Mouse (Mus musculus) erythroid progenitor cell, adult 5-6 weeks (primary cell): ENCODE measurements around the gene Fam50a. TPM values are rescaled to one million over a fixed set of nuclear protein-coding genes. Genes with fewer than 3 reads are reported as not detected.
A peak's percentile ranks its signal among the peaks of the same experiment; 100 is the strongest.
"Not testable (repeated sequence)": the region's sequence is repeated elsewhere in the genome, so short reads cannot be mapped to it uniquely, and the experiment has no call there.

ENCODE experiments used
- ATAC-seq: replicated peaks from 2 replicates; pipeline ENCODE4 v1.8.0; 2016; ENCODE audit warnings: moderate number of reproducible peaks, mild to moderate bottlenecking, moderate TSS enrichment, inconsistent platforms; ENCODE audit not compliant: poor library complexity, low FRiP score, severe bottlenecking
- total RNA-seq, 2 experiments: library from RNA; stranded (forward) in 1 of 2; stranded (reverse) in 1 of 2; fragments of 150-400 nt in 1 of 2; fragments of 186-747, 209-891 nt in 1 of 2; gene quantifications; 2 replicates each; pipeline versions ENCODE4 v1.2.3 to v1.2.4; 2015 to 2017; ENCODE audit warnings: low replicate concordance in 2 of 2

Gene Fam50a
- total RNA-seq, 2 experiments from 2014 or later: 30.1 to 38.1 TPM

DNA sequence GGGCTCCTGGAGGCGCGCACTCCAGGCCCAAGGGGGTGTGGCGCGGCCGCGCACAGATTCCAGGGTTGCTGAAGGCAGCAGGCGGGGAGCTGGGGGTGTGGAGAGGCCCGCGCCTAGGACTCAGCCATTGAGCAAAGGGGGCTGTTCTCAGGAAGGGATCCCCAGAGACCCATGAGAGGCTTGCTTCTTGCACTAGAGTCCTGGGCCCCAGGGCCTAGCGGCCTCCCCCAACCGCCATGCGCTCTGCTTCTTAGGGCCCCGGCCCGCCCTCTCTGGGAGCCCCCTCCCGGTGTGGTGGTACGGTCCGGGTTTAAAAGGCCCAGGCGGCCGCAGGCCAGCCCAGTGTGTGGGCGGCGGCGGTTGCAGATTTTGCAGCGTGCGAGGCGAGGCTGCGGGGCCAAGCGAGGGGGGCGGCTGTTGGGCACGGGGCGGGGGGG, 15.9 kb downstream of the Fam50a start, which contains the start of gene Plxna3:
TSS of gene Plxna3 (plus strand) at position 342 of the 437 bp plus-strand sequence.
- ATAC-seq: peak; percentile 76

DNA sequence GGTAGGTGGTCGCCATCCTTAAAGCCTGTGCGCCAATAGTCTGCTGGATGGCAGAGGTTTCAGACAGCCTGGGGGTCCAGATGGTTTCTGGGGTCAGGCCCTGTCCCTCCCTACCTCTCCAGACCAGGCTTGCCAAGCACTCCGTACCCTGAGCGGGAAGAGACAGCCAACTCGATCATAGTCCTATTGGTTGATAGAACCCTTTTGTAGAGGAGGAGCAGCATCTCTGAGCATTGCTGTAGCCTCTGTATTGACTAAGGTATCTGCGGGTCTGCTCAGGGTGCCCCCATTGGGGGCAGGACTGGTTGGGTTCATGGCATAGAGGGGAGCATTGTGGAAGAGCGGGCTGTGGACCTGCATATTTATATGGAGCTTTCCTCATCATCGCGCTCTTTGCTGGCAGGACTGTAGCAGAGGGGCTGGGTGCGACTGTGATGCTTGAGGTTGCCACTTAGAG, 16.4 kb downstream of the Fam50a start:
- ATAC-seq: no peak

DNA sequence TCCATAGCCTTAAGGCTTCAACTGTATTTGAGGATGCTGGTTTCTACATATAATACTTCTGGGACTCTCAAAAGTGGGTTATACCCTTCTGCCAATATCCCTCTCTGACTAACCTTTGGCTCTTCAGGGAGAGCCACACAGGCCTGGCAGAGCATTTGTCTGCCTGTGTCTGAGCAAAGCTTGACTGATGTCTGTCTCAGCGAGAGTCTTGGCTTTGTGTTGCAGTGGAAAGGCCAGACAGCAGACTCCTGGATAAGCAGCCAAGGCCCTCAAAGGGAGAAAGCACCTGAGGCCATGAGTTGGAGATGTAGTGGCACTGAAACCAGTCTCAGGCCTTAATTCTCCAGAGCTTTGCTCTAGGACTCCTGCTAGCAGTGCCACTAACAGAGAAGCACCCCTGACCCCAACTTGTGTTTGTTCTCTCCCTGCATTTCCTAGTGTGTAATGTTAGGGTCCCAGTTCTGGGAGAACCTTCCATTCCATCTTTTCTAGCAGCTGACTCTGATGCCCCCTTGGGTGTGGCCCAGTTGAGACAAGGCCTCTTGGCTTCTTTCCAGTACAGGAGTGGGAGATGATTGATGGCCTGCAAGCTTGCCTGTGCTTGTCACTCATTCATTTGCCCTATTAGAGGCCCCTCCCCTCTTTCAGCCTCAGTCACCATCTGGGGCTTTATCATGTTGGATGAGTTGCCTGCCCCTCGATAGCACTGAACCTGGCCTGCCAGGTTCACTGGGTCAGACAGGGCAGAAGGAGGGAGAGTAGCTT, 17.5 kb downstream of the Fam50a start:
- ATAC-seq: no peak

DNA sequence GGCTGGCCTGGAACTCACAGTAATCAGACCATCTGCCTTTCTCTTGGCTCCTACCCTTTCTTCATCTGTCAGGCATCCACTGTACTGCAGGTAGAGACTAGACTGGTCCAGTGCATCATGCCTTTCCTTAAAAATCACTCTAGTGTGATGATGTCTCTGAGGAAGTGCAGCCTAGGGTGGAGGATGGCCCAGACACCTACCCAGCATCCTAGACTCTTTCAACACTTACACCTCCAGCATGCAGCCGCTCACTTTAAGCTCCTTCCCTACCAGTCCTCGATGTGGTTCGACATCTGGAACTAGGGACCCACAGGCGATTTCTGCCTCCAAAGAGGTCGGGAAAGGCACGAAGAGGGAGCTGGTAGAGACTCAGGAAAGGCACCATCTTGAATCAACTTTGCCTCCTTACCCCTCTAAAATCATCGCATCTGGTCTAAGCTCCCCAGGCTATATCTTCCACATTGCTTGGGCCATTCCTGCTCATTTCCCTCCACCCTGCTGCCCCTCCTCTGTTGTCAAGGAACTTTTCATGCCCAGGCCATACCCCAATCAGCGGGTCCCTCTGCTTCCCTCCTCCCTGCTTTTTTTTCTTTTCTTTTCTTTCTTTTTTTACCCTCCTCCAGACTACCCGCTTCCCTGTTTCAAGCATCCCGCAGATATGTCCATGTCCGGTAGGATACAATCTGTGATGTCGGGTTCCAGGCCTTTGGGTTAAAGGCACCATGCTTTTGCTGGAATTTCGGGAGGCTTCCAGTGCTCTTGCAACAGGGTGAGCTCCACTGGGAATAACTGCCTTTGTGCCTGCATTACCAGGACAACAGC, 40.0 kb downstream of the Fam50a start:
- ATAC-seq: peak; percentile 73

DNA sequence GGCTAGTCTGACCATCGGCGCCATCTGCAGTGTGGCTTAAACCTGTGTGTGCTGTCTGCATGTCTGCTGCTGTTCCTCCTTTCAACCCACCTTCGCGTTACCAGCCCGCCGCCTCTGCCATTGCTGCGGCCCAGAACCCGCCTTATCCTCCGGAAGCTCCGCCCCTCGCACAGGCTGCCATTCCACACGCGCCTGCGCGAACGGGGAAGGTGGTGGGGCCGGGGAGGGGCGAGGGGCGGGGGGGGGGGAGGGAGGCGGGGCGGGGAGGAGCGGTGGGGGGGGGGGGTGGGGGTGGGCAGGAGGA, 40.6 kb downstream of the Fam50a start, which contains the start of gene Lage3:
TSS of gene Lage3 (minus strand) at position 152 of the 304 bp plus-strand sequence.
- ATAC-seq: peak; percentile 100

DNA sequence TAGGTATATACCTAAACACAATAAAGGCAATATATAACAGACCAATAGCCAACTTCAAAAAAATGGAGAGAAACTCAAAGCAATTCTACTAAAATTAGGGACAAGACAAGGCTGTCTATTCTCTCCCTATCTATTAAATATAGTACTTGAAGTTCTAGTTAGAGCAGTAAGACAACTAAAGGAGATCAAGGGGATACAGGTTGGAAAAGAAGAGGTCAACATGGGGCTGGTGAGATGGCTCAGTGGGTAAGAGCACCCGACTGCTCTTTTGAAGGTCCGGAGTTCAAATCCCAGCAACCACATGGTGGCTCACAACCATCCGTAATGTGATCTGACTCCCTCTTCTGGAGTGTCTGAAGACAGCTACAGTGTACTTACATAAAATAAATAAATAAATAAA, 44.2 kb downstream of the Fam50a start:
- ATAC-seq: not testable (repeated sequence)

DNA sequence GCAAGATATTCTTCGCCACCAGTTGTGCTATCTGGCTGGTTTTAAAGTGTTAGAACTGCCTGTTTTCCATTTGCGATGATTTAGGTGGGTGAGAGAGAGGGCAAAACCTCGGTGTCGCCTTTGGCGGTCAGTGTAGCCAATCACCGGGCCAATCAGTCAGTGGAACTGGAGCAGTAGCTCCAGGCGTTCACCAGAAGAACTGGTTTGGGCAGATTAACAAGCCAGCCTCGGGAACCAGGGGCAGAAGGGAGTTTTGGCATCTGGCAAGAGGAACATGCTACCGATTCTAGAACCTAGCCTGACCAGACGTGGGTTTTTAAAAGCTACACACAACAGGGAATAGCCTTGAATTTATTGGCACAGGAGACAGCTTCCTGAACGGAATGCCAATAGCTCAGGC, 46.3 kb downstream of the Fam50a start:
- no peak for ATAC-seq

DNA sequence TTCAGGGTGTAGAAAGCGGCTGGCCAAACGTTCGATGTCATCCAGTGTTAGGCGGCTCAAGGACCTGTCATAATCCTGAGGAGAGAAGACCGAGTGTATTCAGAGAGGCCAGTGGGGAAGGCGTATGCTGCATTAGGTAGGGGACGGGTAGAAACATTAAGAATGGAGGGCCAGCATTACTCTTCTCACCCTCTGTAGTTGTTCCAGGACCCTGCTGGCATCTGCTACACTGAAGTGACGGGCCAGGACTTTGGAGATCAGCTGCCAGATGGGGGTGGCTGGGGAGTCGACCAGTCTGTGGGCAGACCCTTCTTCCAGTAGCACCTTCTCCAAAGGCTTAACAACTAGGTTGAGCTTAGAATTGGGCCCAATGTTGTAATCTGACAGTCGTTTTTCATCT, 54.7 kb downstream of the Fam50a start:
- no peak for ATAC-seq

DNA sequence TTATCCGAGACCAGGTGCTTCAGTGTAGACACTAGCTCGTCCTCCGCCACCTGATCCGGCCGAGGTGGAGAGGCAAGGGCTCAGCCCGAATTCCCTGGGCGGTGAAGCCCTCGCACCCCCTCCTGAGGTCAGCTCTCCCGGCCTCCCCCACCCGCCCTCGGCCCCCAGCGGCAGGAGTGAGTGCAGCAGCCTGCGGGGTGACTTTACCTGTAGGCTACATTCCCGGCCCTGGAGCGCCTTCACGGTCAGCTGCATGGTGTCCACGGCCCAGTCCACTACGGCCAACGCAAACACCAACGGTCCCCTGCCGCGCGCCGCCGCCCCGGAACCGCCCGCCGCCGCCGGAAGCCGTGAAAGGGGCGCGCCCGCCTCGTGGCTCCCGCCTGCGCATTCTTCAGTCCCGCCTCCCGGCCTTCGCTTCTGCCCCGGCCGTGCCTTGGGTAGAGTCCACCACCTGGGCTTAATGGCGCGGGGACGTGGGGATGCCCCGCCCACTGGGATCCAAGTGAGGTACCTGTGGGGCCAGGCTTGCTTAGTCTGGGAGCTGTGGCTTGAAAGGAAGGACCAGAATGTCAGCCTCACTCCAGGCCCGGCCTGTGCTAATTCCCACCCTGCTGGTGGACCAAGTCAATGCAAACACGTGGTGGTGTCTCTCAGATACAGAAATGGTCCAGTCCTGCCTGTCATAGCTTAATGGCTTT, 55.5 kb downstream of the Fam50a start:
- peak; percentile 80 for ATAC-seq

Other genes starting within 250 kb of the Fam50a start
- not detected in 2 replicates for gene Opn1mw, start 185.6 kb upstream of the Fam50a start, total RNA-seq (2015; ENCODE audit: low replicate concordance)
- gene Opn1mw, start 185.6 kb upstream of the Fam50a start, total RNA-seq (2017; ENCODE audit: low replicate concordance): not detected in 2 replicates
- gene Mecp2, start 177.7 kb upstream of the Fam50a start, total RNA-seq (2015; ENCODE audit: low replicate concordance): 26.3 and 37.3 TPM in 2 replicates
- gene Mecp2, start 177.7 kb upstream of the Fam50a start, total RNA-seq (2017; ENCODE audit: low replicate concordance): 24.9 and 28.2 TPM in 2 replicates
- not detected in 2 replicates for gene Tex28, start 145.2 kb upstream of the Fam50a start, total RNA-seq (2015; ENCODE audit: low replicate concordance)
- not detected in 2 replicates for gene Tex28, start 145.2 kb upstream of the Fam50a start, total RNA-seq (2017; ENCODE audit: low replicate concordance)
- not detected in 2 replicates for gene Tktl1, start 135.8 kb upstream of the Fam50a start, total RNA-seq (2015; ENCODE audit: low replicate concordance)
- gene Tktl1, start 135.8 kb upstream of the Fam50a start, total RNA-seq (2017; ENCODE audit: low replicate concordance): not detected in 2 replicates
- gene Flna, start 63.2 kb upstream of the Fam50a start, total RNA-seq (2015; ENCODE audit: low replicate concordance): 103 and 114 TPM in 2 replicates
- 122 and 133 TPM in 2 replicates for gene Flna, start 63.2 kb upstream of the Fam50a start, total RNA-seq (2017; ENCODE audit: low replicate concordance)
- 39.3 and 44.4 TPM in 2 replicates for gene Emd, start 58.3 kb upstream of the Fam50a start, total RNA-seq (2015; ENCODE audit: low replicate concordance)
- 23.2 and 29.5 TPM in 2 replicates for gene Emd, start 58.3 kb upstream of the Fam50a start, total RNA-seq (2017; ENCODE audit: low replicate concordance)
- 718 and 731 TPM in 2 replicates for gene Rpl10, start 42.2 kb upstream of the Fam50a start, total RNA-seq (2015; ENCODE audit: low replicate concordance)
- gene Rpl10, start 42.2 kb upstream of the Fam50a start, total RNA-seq (2017; ENCODE audit: low replicate concordance): 354 and 377 TPM in 2 replicates
- 41.8 and 53.2 TPM in 2 replicates for gene Taz, start 31.1 kb upstream of the Fam50a start, total RNA-seq (2015; ENCODE audit: low replicate concordance)
- 13.8 and 18.6 TPM in 2 replicates for gene Taz, start 31.1 kb upstream of the Fam50a start, total RNA-seq (2017; ENCODE audit: low replicate concordance)
- 108 and 154 TPM in 2 replicates for gene Dnase1l1, start 30.7 kb upstream of the Fam50a start, total RNA-seq (2015; ENCODE audit: low replicate concordance)
- 73.7 and 110 TPM in 2 replicates for gene Dnase1l1, start 30.7 kb upstream of the Fam50a start, total RNA-seq (2017; ENCODE audit: low replicate concordance)
- gene Atp6ap1, start 15.9 kb upstream of the Fam50a start, total RNA-seq (2015; ENCODE audit: low replicate concordance): 251 and 260 TPM in 2 replicates
- 152 and 179 TPM in 2 replicates for gene Atp6ap1, start 15.9 kb upstream of the Fam50a start, total RNA-seq (2017; ENCODE audit: low replicate concordance)
- 185 and 200 TPM in 2 replicates for gene Gdi1, start 8.0 kb upstream of the Fam50a start, total RNA-seq (2015; ENCODE audit: low replicate concordance)
- gene Gdi1, start 8.0 kb upstream of the Fam50a start, total RNA-seq (2017; ENCODE audit: low replicate concordance): 65.1 and 108 TPM in 2 replicates
- gene Plxna3, start 16.0 kb downstream of the Fam50a start, total RNA-seq (2015; ENCODE audit: low replicate concordance): not detected in 2 replicates
- not detected in 2 replicates for gene Plxna3, start 16.0 kb downstream of the Fam50a start, total RNA-seq (2017; ENCODE audit: low replicate concordance)
- 15.1 and 20.9 TPM in 2 replicates for gene Lage3, start 40.6 kb downstream of the Fam50a start, total RNA-seq (2015; ENCODE audit: low replicate concordance)
- 8.2 and 9.5 TPM in 2 replicates for gene Lage3, start 40.6 kb downstream of the Fam50a start, total RNA-seq (2017; ENCODE audit: low replicate concordance)
- 32.4 and 36.9 TPM in 2 replicates for gene Ubl4a, start 60.2 kb downstream of the Fam50a start, total RNA-seq (2015; ENCODE audit: low replicate concordance)
- gene Ubl4a, start 60.2 kb downstream of the Fam50a start, total RNA-seq (2017; ENCODE audit: low replicate concordance): 5.3 and 11.0 TPM in 2 replicates
- 1.8 and 9.6 TPM in 2 replicates for gene Slc10a3, start 60.3 kb downstream of the Fam50a start, total RNA-seq (2015; ENCODE audit: low replicate concordance)
- 2.2 TPM in 1 of 2 replicates, not detected in the other for gene Slc10a3, start 60.3 kb downstream of the Fam50a start, total RNA-seq (2017; ENCODE audit: low replicate concordance)
- 6.3 and 12.3 TPM in 2 replicates for gene Fam3a, start 80.2 kb downstream of the Fam50a start, total RNA-seq (2015; ENCODE audit: low replicate concordance)
- gene Fam3a, start 80.2 kb downstream of the Fam50a start, total RNA-seq (2017; ENCODE audit: low replicate concordance): 0.68 and 3.6 TPM in 2 replicates
- 5.4 and 16.2 TPM in 2 replicates for gene Ikbkg, start 80.3 kb downstream of the Fam50a start, total RNA-seq (2015; ENCODE audit: low replicate concordance)
- 12.8 and 16.8 TPM in 2 replicates for gene Ikbkg, start 80.3 kb downstream of the Fam50a start, total RNA-seq (2017; ENCODE audit: low replicate concordance)
- gene G6pdx, start 116.2 kb downstream of the Fam50a start, total RNA-seq (2015; ENCODE audit: low replicate concordance): 63.7 and 64.9 TPM in 2 replicates
- gene G6pdx, start 116.2 kb downstream of the Fam50a start, total RNA-seq (2017; ENCODE audit: low replicate concordance): 38.5 and 45.2 TPM in 2 replicates
- not detected in 2 replicates for gene Gm6880, start 168.4 kb downstream of the Fam50a start, total RNA-seq (2015; ENCODE audit: low replicate concordance)
- gene Gm6880, start 168.4 kb downstream of the Fam50a start, total RNA-seq (2017; ENCODE audit: low replicate concordance): not detected in 2 replicates